Mouse (Mus musculus): ENCODE results near the gene Cyp26c1.

Cyp26c1 gene

DNA sequence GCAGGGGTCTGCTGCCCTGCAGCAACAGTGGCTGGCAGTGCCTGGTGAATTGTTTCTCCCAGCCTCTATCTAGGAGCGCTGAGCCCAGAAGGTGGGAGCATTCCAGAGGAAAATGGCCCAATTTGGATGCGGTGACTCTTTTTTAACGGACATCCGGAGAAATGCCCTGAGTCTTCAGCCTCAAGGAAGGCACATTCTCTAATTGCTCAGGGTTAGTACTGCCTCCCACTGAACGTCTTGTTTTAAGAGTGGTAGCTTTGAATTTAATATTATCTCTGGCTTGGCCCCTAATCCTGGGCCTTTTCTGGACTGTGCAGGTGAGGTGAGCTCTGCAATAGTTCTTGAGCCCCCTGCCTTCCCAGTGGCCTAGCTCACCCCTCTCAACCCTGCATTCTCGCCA is at the start of gene Cyp26c1:
Gene Cyp26c1, plus strand, starts transcription at position 301 of the 400 bp plus-strand sequence.
- no peak for DNase-seq

DNA sequence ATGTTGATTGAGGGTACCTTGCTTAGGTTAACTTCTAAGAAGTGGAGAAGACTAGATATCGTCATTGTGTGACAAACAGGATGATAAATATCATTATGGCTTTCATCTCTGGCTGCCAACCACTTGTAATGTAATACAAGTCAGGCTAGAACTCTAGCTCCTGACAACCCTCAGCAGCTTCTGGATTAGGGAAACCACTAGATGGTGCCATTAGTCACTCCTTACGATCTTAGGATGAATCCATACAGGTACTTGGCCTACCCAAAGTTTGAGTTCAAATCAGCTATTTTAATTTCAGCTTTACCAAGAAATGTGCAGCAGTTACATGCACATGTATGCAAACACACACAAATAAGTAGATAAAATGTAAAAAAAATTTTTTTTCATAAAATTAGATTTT is 37.4 kb upstream of the Cyp26c1 start:
- DNase-seq, result peak; percentile 10

DNA sequence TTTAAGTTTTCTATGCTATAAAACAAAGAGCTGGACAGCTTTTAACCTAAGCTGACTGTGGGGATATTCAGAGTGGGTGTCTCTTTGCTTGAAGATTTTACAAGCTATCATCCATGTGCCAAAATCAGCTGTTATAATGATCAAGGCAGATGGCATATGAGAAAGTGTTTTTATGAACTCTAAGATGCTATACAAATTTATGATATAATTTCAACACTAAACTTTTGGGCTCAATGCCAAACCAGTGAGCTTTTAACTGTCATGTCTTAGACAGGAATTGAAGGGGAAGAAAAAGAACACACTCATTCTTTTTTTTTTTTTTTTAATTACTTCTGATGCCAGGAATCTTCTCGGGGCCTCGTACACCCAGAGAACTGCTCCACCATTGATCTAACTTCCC is 34.9 kb upstream of the Cyp26c1 start:
- no peak for DNase-seq

- no peak for DNase-seq
Measured at GRCm38 (mm10) chr19:37654012-37654411, 31.4 kb upstream of the Cyp26c1 start.

GRCm38 (mm10) chr19:37656441-37656840 is 28.9 kb upstream of the Cyp26c1 start:
- DNase-seq, result peak; percentile 81

- no peak for DNase-seq
Measured at GRCm38 (mm10) chr19:37665256-37665655, 20.1 kb upstream of the Cyp26c1 start.

DNA sequence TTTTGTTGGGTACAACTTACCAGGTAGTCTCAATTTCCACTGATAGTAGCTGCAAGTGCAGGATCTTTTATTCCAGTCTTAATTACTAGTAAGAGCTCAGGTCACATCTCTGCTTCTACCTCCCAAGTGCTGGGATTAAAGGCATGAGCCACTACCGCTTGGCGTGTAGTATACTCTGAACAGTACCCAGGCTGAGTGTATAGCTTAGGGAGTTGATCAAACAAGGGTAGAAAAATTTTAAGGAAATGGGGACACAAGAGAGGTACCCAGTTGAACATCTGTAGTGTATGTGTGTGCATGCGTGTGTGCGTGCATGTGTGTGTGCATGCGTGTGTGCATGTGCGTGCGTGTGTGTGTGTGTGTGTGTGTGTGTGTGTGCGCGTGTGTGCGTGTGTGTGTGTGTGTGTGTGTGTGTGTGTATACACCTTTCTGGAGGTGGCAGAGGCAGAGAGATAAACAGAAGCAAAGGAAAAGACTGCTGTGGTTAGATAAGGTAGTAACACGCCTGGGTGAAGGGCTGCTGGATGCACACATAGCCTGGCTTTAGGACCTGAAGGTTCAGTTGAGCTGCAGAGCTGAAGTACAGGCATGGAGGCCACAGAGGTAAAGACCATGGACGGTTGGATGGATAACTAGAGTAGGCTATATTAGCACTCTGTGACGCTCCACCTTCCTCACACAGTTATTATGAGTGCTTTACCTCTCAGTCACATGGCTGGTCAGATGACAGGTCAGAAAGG is 17.4 kb upstream of the Cyp26c1 start:
- DNase-seq, result no peak

- no peak for DNase-seq
Measured at GRCm38 (mm10) chr19:37668657-37669056, 16.7 kb upstream of the Cyp26c1 start.

DNA sequence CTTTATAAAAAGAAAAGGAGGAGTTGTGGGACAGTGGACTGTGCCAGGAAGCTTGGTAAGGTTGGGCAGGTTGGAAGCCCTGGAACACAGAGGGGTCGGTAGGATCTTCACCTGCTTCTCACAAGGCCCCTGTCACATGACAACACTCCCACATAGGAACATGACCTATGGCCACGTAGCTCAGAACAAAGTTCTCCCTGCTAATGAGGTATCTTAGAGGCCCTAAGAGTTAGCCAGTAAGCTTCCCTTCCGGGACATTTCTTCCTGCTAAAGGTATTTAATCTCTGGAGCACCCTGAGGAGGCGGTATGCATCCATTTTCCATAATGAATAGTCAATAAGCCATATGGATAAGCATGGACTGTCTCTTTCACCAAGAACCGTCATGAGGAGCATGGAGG is 15.9 kb upstream of the Cyp26c1 start:
- no peak for DNase-seq

DNA sequence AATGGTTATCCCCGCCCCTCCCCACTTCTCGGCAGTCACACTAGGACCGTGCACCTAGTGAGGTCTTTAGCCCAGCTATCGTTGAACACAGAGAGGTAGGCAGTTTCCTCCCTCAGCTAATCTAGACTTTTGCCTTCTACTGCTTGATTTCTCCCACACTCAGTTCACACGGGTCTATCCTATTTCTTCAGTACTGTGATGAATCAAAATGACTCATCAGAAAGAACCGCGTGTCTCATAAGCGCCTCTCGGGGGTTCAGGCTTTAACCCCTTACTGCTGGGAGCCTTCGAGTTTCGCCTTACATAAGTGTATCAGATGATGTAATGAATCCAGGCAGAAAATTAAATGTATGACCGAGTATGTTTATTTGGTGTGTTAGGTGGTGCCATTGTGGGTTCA is 12.0 kb upstream of the Cyp26c1 start:
- DNase-seq, result no peak

GRCm38 (mm10) chr19:37686347-37686746 is 966 bp downstream of the Cyp26c1 start:
- DNase-seq, result no peak

- no peak for DNase-seq
Measured at GRCm38 (mm10) chr19:37686941-37687850, 1.8 kb downstream of the Cyp26c1 start.

DNA sequence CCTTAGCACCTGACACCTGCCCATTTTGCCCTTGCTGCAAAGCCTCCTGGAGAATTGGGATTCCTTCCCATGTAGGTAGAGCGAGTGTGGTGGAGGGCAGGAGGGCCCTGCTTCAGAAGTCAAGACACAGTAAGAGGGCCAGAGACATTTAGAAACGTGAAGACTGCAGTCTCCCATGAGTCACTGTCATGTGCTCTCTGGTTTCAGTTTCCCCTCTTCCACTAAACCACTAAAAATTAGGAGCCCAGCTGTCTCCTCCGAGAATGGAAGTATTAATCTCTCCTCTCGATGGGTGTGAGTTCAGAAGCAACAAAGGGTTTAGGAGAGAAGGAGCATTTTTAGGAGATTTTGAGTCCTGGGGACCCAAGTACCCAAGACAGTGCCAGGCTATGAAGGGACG is 4.1 kb downstream of the Cyp26c1 start:
- DNase-seq, result no peak

DNA sequence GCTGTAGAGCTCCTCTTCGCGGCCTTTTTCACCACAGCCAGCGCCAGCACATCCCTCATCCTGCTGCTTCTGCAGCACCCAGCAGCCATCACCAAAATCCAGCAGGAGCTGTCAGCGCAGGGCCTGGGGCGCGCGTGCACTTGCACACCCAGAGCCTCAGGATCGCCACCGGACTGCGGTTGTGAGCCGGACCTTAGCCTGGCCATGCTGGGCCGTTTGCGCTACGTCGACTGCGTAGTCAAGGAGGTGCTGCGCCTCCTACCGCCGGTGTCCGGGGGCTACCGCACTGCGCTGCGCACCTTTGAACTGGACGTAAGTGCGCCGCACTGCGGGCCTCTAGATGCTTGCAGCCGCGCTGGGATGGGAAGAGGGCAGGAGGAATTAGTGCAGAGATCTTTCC is 5.3 kb downstream of the Cyp26c1 start:
- no peak for DNase-seq

DNA sequence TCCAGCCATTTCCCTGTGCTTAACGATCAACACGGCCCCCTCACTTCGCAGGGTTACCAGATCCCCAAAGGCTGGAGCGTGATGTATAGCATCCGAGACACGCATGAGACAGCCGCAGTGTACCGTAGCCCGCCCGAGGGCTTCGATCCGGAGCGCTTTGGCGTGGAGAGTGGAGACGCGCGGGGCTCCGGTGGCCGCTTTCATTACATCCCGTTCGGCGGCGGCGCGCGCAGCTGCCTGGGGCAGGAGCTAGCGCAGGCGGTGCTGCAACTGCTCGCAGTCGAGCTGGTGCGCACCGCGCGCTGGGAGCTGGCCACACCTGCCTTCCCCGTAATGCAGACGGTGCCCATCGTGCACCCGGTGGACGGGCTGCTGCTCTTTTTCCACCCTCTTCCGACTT is 7.5 kb downstream of the Cyp26c1 start:
- no peak for DNase-seq

GRCm38 (mm10) chr19:37695146-37695545 is 9.8 kb downstream of the Cyp26c1 start:
- no peak for DNase-seq

- DNase-seq, result no peak
Measured at GRCm38 (mm10) chr19:37695762-37696602, 10.6 kb downstream of the Cyp26c1 start.

DNA sequence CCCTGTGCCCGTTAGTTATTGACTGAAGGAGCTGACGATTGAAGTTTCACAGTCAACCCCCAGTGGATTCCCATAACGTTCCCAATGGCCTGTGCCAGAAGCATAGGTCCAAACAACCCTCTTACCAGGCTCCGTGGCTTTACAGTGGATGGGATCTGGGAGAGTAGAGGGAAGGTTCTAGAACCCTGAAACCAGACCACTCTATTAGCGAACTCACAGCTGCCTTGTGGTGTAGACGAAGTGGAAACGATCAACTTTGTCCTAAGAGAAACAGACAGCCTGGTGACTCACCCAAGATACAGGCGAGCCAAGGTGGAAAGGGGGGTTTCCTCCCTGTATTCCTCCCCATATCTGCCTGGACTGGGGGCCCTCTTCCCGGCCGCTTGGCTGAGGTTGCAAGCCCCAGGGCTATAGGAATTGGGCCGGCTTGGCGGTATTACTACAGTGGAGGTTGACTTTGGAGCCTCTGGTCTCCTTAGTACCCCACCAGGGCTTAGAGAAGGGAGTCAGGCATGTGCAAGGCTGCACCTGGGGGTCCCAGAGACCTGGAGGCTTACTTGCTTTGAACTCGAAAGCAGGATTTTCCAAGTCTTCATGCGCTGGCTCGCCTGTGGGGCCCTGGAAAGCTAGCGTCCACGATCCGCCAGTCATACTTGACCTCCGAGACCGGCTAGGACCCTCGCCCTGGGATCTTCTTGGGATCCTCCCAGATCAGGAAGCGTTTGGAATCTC is 11.4 kb downstream of the Cyp26c1 start:
- DNase-seq, result no peak

DNA sequence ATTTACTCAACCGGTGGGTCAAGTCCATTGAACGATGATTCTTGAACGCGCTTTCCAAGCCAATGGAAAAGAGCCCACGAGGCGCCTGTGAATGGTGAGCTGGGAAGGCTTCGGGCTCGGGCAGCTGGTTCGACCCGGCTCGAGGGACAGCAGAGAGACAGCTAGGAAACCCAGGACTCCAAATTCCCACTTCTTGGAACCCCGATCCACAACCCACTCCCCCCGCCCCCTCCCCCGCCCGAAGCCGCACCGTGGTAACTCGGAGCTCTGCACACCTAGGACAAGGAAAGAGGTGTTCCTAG is 11.9 kb downstream of the Cyp26c1 start:
- DNase-seq, result no peak

DNA sequence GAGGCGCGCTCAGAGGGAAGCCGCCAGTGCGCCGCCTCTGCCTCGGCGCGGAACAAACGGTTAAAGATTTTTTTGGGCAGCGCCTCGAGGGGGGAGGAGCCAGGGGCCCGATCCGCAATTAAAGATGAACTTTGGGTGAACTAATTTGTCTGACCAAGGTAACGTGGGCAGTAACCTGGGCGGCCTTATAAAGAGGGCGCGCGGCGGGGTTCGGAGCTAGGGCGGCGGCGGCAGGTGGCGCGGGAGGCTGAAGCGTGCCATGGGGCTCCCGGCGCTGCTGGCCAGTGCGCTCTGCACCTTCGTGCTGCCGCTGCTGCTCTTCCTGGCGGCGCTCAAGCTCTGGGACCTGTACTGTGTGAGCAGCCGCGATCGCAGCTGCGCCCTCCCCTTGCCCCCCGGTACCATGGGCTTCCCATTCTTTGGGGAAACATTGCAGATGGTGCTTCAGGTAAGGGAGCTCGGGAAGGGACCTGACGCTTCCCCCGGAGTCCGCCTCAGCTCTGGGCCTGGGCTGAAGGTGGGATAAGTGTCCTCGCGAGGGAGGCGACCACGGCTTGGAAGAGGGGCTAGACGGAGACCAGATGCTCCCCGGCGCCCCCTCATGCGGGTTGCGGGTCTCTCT is 12.4 kb downstream of the Cyp26c1 start, which contains the start of gene Cyp26a1:
Gene Cyp26a1, plus strand, starts transcription at position 148 of the 622 bp plus-strand sequence.
- DNase-seq, result peak; percentile 33

- no peak for DNase-seq
Measured at GRCm38 (mm10) chr19:37698273-37699160, 13.1 kb downstream of the Cyp26c1 start.

All from kidney, adult 9 months (tissue).